Mouse (Mus musculus): ENCODE data around the gene Nbeal2. TPM values are rescaled to one million over a fixed set of nuclear protein-coding genes. Genes with fewer than 3 reads are reported as not detected.

The Nbeal2 gene
- total RNA-seq, 2 experiments from 2014 or later, result 8.5 to 9.8 TPM

GRCm38 (mm10) chr9:110651931-110652722 is 1.8 kb downstream of the Nbeal2 start:
- DNase-seq (ENCODE audit: low spot score in 2 of 2), result no peak

- DNase-seq (ENCODE audit: low spot score in 2 of 2), result no peak
These were observed 4.2 kb downstream of the Nbeal2 start for GRCm38 (mm10) chr9:110649775-110650174.

- no peak for DNase-seq (ENCODE audit: low spot score in 2 of 2)
These were observed 8.7 kb downstream of the Nbeal2 start for GRCm38 (mm10) chr9:110645219-110645618.

GRCm38 (mm10) chr9:110644295-110644694 is 9.7 kb downstream of the Nbeal2 start:
- no peak for DNase-seq (ENCODE audit: low spot score in 2 of 2)

GRCm38 (mm10) chr9:110643787-110644186 is 10.2 kb downstream of the Nbeal2 start:
- DNase-seq (ENCODE audit: low spot score in 2 of 2), result no peak

GRCm38 (mm10) chr9:110642812-110643524 is 11.0 kb downstream of the Nbeal2 start:
- DNase-seq (ENCODE audit: low spot score in 2 of 2), result no peak

GRCm38 (mm10) chr9:110641006-110641405 is 13.0 kb downstream of the Nbeal2 start:
- DNase-seq (ENCODE audit: low spot score in 2 of 2), result no peak

- DNase-seq (ENCODE audit: low spot score in 2 of 2), result no peak
These were observed 15.3 kb downstream of the Nbeal2 start for GRCm38 (mm10) chr9:110638611-110639021.

- peak; percentile 95 to 97 for DNase-seq (ENCODE audit: low spot score in 2 of 2)
These were observed 18.7 kb downstream of the Nbeal2 start for GRCm38 (mm10) chr9:110635225-110635624.

- DNase-seq (ENCODE audit: low spot score in 2 of 2), result no peak
These were observed 20.1 kb downstream of the Nbeal2 start for GRCm38 (mm10) chr9:110633882-110634281.

- DNase-seq (ENCODE audit: low spot score in 2 of 2), result no peak
These were observed 21.3 kb downstream of the Nbeal2 start for GRCm38 (mm10) chr9:110632671-110633070.

- no peak for DNase-seq (ENCODE audit: low spot score in 2 of 2)
These were observed 22.2 kb downstream of the Nbeal2 start for GRCm38 (mm10) chr9:110631651-110632275.

GRCm38 (mm10) chr9:110631191-110631590 is 22.8 kb downstream of the Nbeal2 start:
- peak; percentile 45 to 76 for DNase-seq (ENCODE audit: low spot score in 2 of 2)

- DNase-seq (ENCODE audit: low spot score in 2 of 2), result no peak
These were observed 23.8 kb downstream of the Nbeal2 start for GRCm38 (mm10) chr9:110630171-110630570.

- no peak for DNase-seq (ENCODE audit: low spot score in 2 of 2)
These were observed 28.5 kb downstream of the Nbeal2 start for GRCm38 (mm10) chr9:110625350-110625908.

- peak; percentile 80 to 83 for DNase-seq (ENCODE audit: low spot score in 2 of 2)
These were observed 29.4 kb downstream of the Nbeal2 start, which contains the start of gene Nradd for GRCm38 (mm10) chr9:110624361-110625166. Gene Nradd (minus strand): TSS chr9:110624452.

- peak in 1 of 2 experiments; percentile 12 for DNase-seq (ENCODE audit: low spot score in 2 of 2)
These were observed 30.4 kb downstream of the Nbeal2 start for GRCm38 (mm10) chr9:110623416-110624195.

GRCm38 (mm10) chr9:110622621-110623219 is 31.2 kb downstream of the Nbeal2 start:
- peak in 1 of 2 experiments; percentile 20 for DNase-seq (ENCODE audit: low spot score in 2 of 2)

GRCm38 (mm10) chr9:110620685-110621084 is 33.3 kb downstream of the Nbeal2 start:
- DNase-seq (ENCODE audit: low spot score in 2 of 2), result no peak
